Mouse (Mus musculus) megakaryocyte, embryonic 14.5 days (primary cell): ENCODE measurements around the gene Tmed10. TPM values are rescaled to one million over a fixed set of nuclear protein-coding genes. Genes with fewer than 3 reads are reported as not detected.

ENCODE experiments used
- H3K27me3 ChIP-seq: replicated peaks from 2 replicates; pipeline ENCODE3; 2012; ENCODE audit warnings: inconsistent platforms
- H3K36me3 ChIP-seq: replicated peaks from 2 replicates; pipeline ENCODE3; 2012; ENCODE audit warnings: low read length, inconsistent platforms, mixed read lengths
- H3K4me1 ChIP-seq: 2 replicates; pipeline ENCODE4 v1.6.1; 2012; ENCODE audit warnings: inconsistent platforms
- H3K4me3 ChIP-seq: replicated peaks from 2 replicates; pipeline ENCODE3; 2012; ENCODE audit warnings: moderate library complexity, mild to moderate bottlenecking, inconsistent platforms
- H3K9me3 ChIP-seq: 2 replicates; pipeline ENCODE4 v1.6.1; 2012; ENCODE audit warnings: inconsistent platforms
- FLI1 ChIP-seq: IDR thresholded peaks from 2 replicates; pipeline ENCODE4 v1.6.1; 2012; ENCODE audit warnings: low read length, inconsistent platforms, mixed read lengths
- GATA1 ChIP-seq: IDR thresholded peaks from 3 replicates; pipeline ENCODE4 v1.6.1; 2012; ENCODE audit warnings: mixed read lengths, low read length, inconsistent platforms, borderline replicate concordance
- polyA plus RNA-seq: library from polyadenylated mRNA; stranded (reverse); fragments of >175 nt; gene quantifications from 2 replicates; pipeline ENCODE4 v1.2.3, GENCODE M21; 2012; ENCODE audit warnings: low replicate concordance; ENCODE audit not compliant: insufficient read depth

The Tmed10 gene
- polyA plus RNA-seq, 1 experiment: 158 TPM

DNA sequence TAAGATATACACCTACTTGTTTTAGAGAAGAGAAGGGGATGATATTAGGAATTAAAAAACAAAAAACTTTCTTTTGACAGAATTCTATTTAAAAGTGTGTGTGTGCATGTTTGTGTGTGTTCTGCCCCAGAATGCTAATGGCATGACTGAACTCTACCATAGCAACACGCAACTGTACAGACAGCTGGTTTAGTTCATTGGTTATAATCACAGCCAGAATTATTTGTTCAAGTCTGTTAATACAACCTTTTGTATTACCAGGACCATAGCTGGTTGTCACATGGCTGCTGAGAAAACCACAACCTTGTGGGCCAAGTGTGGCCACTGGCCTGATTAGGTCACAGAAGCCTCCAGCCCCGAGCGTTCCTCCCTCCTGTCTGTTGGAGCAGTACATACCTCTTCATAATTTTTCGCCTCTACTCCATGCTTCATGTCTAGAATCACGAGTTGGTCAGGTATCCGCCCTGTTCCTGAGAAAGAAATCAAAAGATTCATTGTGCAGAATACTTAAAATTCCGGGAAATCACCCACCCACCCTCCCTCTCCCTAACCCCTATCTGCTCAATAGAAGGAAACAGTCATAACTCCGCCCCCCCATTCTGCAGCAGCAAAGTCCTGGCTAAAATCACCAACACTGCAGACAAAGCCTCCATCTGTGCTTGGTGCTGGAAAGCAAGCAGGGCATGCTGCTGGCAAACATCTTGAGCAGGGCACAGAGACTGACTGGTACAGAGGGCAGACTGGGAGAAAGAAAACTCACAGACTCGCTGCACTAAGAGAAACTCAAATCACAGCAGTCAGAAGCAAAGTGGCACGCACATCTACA is 24.0 kb downstream of the Tmed10 start:
- Histone ChIP-seq H3K9me3 (no peaks in the 10 kb centered on the region), H3K36me3 (peaks cover 81% of the 10 kb centered on the region), H3K4me3 (no peak overlapping the region), H3K4me1 (peaks cover 50% of the 10 kb centered on the region), H3K27me3 (no peaks in the 10 kb centered on the region)
- TF ChIP-seq FLI1 (no peak), GATA1 (no peak)

DNA sequence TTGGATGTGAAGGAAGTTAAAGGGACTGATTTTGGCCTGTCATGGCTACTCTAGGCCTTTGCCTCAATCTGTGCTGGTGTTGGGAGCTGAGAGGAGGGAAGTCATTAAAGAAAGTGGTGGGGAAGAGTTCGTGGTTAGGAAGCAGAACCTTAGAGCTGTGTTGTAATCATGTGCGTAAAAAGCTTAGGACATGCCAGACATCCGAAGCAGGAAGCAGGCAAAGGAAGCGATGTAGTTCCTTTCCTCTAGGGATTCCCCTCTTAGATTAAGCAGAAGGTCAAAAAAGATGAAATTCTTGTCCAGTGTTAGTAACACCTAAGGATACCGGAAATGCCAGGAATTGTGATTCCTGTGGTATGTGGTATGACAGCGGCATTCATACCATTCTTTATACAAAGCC is 26.3 kb downstream of the Tmed10 start:
- Histone ChIP-seq H3K4me1 (peaks cover 40% of the 10 kb centered on the region), H3K36me3 (peaks cover 82% of the 10 kb centered on the region)
- no peak for TF ChIP-seq GATA1
- no peak for TF ChIP-seq FLI1

DNA sequence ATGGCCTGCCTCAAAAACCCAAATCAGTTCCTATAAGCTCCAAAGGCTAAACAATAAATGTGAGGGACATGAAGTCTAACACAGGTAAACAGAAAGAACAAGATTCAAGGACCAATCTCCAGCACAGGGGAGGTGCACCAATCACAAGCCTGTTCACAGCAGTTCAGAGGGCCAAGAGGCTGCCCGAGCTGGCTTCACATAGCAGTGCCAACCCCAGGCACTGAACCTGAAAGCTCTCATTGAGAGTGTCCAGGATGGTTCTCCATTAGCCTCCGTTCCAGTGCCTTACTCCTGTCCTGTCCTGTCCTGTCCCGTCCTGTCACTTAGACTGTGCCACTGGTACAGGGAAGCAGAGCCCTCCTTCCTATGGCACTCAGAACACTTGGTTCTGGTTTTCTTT is 27.5 kb downstream of the Tmed10 start:
- Histone ChIP-seq H3K4me1 (peaks cover 34% of the 10 kb centered on the region), H3K9me3 (no peaks in the 10 kb centered on the region), H3K4me3 (no peak overlapping the region), H3K27me3 (no peaks in the 10 kb centered on the region), H3K36me3 (peaks cover 79% of the 10 kb centered on the region)
- TF ChIP-seq FLI1 (no peak), GATA1 (no peak)

More for the DNA sequence above, 26.3 kb downstream of the Tmed10 start:
- no peaks in the 10 kb centered on the region for H3K9me3 ChIP-seq
- H3K4me3 ChIP-seq: no peak overlapping the region
- no peaks in the 10 kb centered on the region for H3K27me3 ChIP-seq

DNA sequence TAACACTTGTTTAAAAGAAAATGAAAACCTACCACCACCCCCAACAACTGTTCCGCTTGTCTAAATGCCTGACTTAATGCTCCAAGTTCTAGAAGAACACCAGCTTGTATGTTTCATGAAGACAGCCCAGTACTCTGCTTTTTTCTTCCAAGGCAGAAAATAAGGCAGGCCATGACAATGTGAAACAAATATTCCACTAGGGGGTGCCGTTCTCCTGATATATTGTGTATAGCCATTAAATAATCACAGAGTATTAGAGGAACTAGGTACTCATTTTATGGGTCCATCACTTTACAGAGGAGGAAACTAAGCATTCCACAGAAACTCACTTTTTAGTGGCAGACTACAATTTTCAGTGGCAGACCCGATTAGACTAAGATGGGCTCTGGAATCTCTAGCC is 28.3 kb downstream of the Tmed10 start:
- no peak for TF ChIP-seq FLI1
- TF ChIP-seq GATA1: no peak
- no peaks in the 10 kb centered on the region for H3K9me3 ChIP-seq
- H3K36me3 ChIP-seq: peaks cover 82% of the 10 kb centered on the region
- peaks cover 26% of the 10 kb centered on the region for H3K4me1 ChIP-seq
- no peaks in the 10 kb centered on the region for H3K27me3 ChIP-seq
- H3K4me3 ChIP-seq: no peak overlapping the region

DNA sequence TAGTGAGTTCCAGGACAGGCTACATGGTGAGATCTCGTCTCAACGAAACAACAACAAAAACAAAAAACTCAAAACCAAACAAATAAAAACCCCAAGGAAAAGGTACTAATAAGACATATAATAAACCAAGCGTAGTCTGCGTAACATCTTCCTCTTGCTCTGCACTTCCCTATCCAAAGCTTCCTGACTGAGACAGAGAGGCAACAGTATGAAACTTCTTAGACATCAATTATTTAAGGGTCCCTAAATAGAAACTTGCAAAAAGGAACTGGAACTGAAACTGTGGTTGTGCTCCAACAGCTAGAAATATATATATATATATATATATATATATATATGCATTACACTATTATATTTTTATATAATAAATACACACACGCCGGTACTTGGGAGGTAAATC is 29.1 kb downstream of the Tmed10 start:
- peaks cover 19% of the 10 kb centered on the region for H3K4me1 ChIP-seq
- TF ChIP-seq GATA1 (no peak), FLI1 (no peak)
- H3K9me3 ChIP-seq: no peaks in the 10 kb centered on the region
- peaks cover 81% of the 10 kb centered on the region for H3K36me3 ChIP-seq
- H3K4me3 ChIP-seq: no peak overlapping the region
- H3K27me3 ChIP-seq: no peaks in the 10 kb centered on the region

DNA sequence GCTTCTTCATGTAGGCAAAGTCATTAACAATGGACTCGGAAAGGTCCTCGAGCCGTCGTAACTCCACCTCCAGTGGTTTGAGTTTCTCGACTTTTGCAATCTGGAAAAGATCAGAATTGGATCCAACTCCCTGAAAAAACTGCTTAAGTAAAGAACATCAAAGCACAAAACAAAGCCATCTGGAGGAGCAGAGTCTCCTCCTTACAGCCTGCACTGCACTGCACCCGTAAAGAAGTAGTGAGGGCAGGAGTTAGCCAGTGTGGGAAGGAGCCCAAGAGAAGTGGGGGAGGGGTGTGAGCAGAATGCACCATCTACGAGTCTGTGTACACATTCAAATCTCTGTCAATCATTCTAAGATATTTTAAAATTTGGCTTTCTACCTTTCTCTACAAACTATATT is 30.4 kb downstream of the Tmed10 start:
- H3K27me3 ChIP-seq: no peaks in the 10 kb centered on the region
- H3K9me3 ChIP-seq: no peaks in the 10 kb centered on the region
- TF ChIP-seq GATA1 (no peak), FLI1 (no peak)
- H3K4me3 ChIP-seq: no peak overlapping the region
- peaks cover 20% of the 10 kb centered on the region for H3K4me1 ChIP-seq
- peaks cover 69% of the 10 kb centered on the region for H3K36me3 ChIP-seq

DNA sequence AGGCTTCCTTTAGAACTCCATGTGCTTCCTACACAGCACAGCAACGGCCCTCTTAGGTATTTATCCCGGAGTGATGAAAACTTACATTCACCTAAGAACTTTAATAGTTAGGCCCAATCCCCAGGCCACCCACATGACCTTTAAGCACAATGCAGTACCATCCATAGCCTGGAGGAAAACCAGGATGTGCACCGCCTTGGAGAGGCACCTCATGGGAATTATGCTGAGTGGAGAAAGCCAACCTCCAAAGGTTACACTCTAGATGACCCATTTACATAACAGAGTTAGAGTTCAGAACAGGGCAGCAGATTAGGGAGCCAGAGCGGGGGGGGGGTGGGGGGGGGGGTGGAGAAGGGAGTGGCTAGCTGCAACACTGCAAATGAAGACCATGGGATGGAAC is 32.3 kb downstream of the Tmed10 start:
- Histone ChIP-seq H3K9me3 (no peaks in the 10 kb centered on the region), H3K36me3 (peaks cover 50% of the 10 kb centered on the region), H3K4me1 (peaks cover 20% of the 10 kb centered on the region), H3K27me3 (no peaks in the 10 kb centered on the region), H3K4me3 (no peak overlapping the region)
- TF ChIP-seq FLI1 (no peak), GATA1 (no peak)

DNA sequence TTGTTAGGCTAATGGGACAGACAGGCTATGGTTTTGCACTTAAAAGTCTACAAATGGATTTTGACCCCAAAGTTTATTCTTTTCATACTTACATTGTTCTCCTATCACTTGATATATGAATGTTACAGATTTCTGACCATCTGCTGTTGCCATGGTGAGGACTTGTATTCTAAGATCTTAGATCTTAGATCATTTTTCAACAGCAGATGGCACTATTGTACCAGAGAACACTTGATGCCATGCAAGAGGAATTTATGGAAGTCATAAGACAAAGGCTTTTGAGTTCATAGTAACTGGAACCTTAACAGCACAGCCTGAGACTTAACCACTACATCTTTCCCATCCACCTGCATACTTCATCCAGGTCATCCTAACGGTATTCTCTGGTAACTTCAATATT is 33.5 kb downstream of the Tmed10 start:
- Histone ChIP-seq H3K4me3 (no peak overlapping the region), H3K9me3 (no peaks in the 10 kb centered on the region), H3K36me3 (peaks cover 49% of the 10 kb centered on the region), H3K27me3 (no peaks in the 10 kb centered on the region), H3K4me1 (peaks cover 25% of the 10 kb centered on the region)
- TF ChIP-seq GATA1 (no peak), FLI1 (no peak)

DNA sequence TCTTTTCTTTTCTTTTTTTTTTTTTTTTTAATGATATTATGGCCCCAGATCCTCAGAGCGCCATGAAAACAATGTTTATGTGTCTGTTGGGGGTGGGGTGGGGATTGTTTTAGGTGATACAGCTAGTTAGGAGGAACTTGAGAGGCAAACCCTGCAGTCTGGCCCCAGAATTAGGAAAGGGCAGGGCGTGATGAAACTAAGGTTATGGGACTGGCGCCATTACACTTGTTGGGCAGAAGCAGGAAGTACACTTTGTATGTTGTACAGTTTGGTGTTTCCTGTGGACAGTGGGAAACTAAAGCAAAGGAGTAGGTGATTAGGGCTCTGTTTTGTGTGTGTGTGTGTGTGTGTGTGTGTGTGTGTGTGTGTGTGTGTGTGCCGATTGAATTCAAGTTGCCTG is 34.7 kb downstream of the Tmed10 start:
- Histone ChIP-seq H3K27me3 (no peaks in the 10 kb centered on the region), H3K4me3 (peak overlapping the region; percentile 98), H3K36me3 (peaks cover 50% of the 10 kb centered on the region), H3K4me1 (peaks cover 27% of the 10 kb centered on the region), H3K9me3 (no peaks in the 10 kb centered on the region)
- TF ChIP-seq FLI1 (no peak), GATA1 (no peak)

DNA sequence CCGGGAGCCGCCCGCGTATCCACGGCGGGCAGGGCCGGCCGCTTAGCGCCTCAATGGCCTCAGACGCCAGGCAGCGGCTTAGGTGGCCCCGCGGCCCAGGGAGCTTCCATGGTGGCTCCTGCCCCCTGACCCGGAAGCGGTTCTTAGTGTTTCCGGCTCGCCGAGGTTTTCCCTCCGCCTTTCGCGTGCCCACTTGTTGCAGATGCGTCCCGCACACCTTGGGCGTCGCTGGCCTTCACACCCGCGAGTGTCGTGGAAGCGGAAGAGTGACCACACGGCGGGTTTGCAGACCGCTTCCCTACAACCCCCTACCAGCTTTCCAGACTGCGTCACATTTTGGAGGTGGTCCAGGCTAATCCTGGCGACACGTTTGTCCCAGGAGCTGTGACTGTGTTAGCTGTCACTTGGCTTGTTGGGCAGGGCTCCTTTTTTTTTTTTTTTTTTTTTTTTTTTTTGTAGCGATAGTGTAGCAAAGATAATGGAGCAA is 35.4 kb downstream of the Tmed10 start, which contains the start of gene Nek9:
TSS of gene Nek9 (minus strand) at position 120 of the 487 bp plus-strand sequence.
- Histone ChIP-seq H3K4me3 (peak within 1 kb of the TSS; percentile 98), H3K9me3 (no peaks in the 10 kb centered on the region), H3K4me1 (peaks cover 24% of the 10 kb centered on the region), H3K27me3 (no peaks in the 10 kb centered on the region), H3K36me3 (peaks cover 49% of the 10 kb centered on the region)
- peak; percentile 49; the same call in 1 of the 2 replicates for TF ChIP-seq FLI1
- TF ChIP-seq GATA1: no peak

DNA sequence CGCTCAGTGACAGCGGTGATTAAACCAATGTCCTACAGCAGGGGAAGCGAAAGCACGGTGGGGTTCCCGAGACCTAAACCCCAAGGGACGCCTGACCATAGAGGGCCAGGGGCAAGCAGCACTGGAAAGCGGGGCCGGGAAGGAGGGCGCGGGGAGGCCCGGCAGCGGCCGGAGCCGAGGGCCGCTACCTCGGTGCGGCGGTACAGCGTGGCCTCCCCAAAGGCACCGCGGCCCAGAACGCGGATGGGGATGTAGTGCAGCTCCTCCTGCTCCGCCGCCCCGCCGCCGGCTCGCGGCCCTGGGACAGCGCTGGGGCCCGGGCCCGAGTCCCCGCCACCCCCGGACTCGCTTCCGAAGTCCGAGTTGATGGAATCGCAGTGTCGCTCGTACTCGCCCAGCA is 35.8 kb downstream of the Tmed10 start:
- H3K4me3 ChIP-seq: peak overlapping the region; percentile 98
- no peaks in the 10 kb centered on the region for H3K9me3 ChIP-seq
- peaks cover 24% of the 10 kb centered on the region for H3K4me1 ChIP-seq
- H3K36me3 ChIP-seq: peaks cover 49% of the 10 kb centered on the region
- no peaks in the 10 kb centered on the region for H3K27me3 ChIP-seq
- no peak for TF ChIP-seq GATA1
- TF ChIP-seq FLI1: no peak
